Mouse (Mus musculus) testis, adult 2 months (tissue): ENCODE measurements around the gene Gm10718.
"Not testable (repeated sequence)": the region's sequence is repeated elsewhere in the genome, so short reads cannot be mapped to it uniquely, and the experiment has no call there.

ENCODE experiments used
- CTCF ChIP-seq: fragments of 200-500 bp; IDR thresholded peaks from 2 replicates; pipeline ENCODE4 v1.5.1; 2012; ENCODE audit warnings: low read depth, mild to moderate bottlenecking, inconsistent platforms, low read length, moderate library complexity; ENCODE audit not compliant: control insufficient read depth, insufficient read depth, insufficient replicate concordance
- POLR2A ChIP-seq: fragments of 200-500 bp; IDR thresholded peaks from 2 replicates; pipeline ENCODE4 v1.6.1; 2012; ENCODE audit warnings: low read depth, mild to moderate bottlenecking, inconsistent platforms, low read length, moderate library complexity; ENCODE audit not compliant: control insufficient read depth

- not testable (repeated sequence) for TF ChIP-seq POLR2A, CTCF
These were observed 8.0 kb upstream of the Gm10718 start, which contains the start of gene Gm10720 for GRCm38 (mm10) chr9:3015354-3015753.
